Mouse (Mus musculus) MEL (cell line): ENCODE results near the gene Zhx3.

Experiments
- CTCF ChIP-seq, 3 experiments: IDR thresholded peaks in 2 of 3; conservative IDR thresholded peaks in 1 of 3; 2 replicates each; pipeline ENCODE4 v1.5.1; 2011 to 2012; ENCODE audit warnings: low read length in 3 of 3, low read depth in 2 of 3, mild to moderate bottlenecking in 2 of 3, improper control_type of control experiment in 1 of 3, inconsistent platforms in 1 of 3, mixed read lengths in 1 of 3, moderate library complexity in 1 of 3; ENCODE audit not compliant: control insufficient read depth in 1 of 3, insufficient read depth in 1 of 3, poor library complexity in 1 of 3, severe bottlenecking in 1 of 3
- MAX ChIP-seq: IDR thresholded peaks from 2 replicates; pipeline ENCODE4 v1.6.1; 2011; ENCODE audit warnings: low read length, improper control_type of control experiment
- MYC ChIP-seq: IDR thresholded peaks from 2 replicates; pipeline ENCODE4 v1.6.1; 2011; ENCODE audit warnings: low read depth, mild to moderate bottlenecking, low read length, improper control_type of control experiment, moderate library complexity
- POLR2A ChIP-seq, 2 experiments: IDR thresholded peaks; 2 replicates each; pipeline ENCODE4 v1.6.1; 2011 to 2012; ENCODE audit warnings: low read length in 2 of 2, mild to moderate bottlenecking in 2 of 2, control low read depth in 1 of 2, improper control_type of control experiment in 1 of 2, low read depth in 1 of 2, moderate library complexity in 1 of 2; ENCODE audit not compliant: control insufficient read depth in 1 of 2, insufficient read depth in 1 of 2, poor library complexity in 1 of 2
- UBTF ChIP-seq: IDR thresholded peaks from 2 replicates; pipeline ENCODE4 v1.6.1; 2012; ENCODE audit warnings: low read depth, mild to moderate bottlenecking, inconsistent platforms, low read length, improper control_type of control experiment, moderate library complexity, borderline replicate concordance; ENCODE audit not compliant: insufficient read depth
- USF1 ChIP-seq: IDR thresholded peaks from 2 replicates; pipeline ENCODE4 v1.6.1; 2014; ENCODE audit warnings: low read depth, mild to moderate bottlenecking, inconsistent platforms, low read length, improper control_type of control experiment, moderate library complexity

- TF ChIP-seq CTCF (IDR thresholded peaks at IDR 0.05 in 2 of 3, conservative IDR thresholded peaks at IDR 0.05 in 1 of 3; ENCODE audit: control insufficient read depth in 1 of 3, insufficient read depth in 1 of 3, low read depth in 2 of 3, low read length in 3 of 3, poor library complexity in 1 of 3, severe bottlenecking in 1 of 3) (no peak), MAX (no peak), UBTF (no peak), POLR2A (IDR thresholded peaks at IDR 0.05; ENCODE audit: control insufficient read depth in 1 of 2, insufficient read depth in 1 of 2, low read depth in 1 of 2, low read length in 2 of 2, poor library complexity in 1 of 2) (no peak), MYC (no peak), USF1 (no peak)
Measured at GRCm38 (mm10) chr2:160874231-160874877, 1.6 kb upstream of the Zhx3 start.
